Mouse (Mus musculus): ENCODE measurements around the gene Cdk13.

Cdk13 gene

DNA sequence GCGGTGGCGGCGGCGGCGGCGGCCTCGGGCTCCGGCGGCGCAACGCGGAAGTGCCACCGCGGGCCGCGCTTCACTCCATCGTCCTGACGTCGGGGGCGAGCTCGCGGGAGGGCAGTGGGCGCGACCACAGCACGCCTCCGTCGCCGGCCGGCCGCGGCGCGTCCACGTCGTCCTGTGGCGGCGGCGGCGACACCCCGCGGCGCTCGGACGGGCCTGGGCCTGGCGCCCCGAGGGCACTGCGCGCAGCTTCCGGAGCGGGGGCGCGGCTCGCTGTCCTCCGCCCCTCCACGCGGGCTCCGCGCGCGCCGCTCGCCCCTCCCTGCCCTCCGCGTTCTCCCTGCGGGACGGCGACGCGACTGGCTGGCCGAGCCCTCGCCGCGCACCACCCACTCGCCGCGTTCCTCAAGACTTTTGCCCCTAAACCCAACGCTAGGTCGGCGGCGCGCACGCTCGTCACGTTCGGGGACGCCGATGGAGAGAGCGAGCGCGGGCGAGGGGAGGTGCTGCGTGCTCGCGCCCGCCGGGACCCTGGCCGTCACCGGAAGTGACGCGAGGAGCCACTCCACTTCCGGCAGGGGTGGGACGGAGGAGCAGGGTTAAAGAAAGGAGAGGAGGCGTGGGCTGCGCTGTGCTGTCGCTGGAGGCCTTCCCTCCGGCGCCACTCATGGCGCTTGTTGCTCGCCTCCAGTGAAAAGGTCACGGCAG, at the start of gene Cdk13:
Cdk13 (minus strand) TSS at position 189 of the 705 bp plus-strand sequence.
- peak; percentile 51; the same call in 1 of the 2 replicates for TF ChIP-seq GATA4 (IDR thresholded peaks at IDR 0.05; ENCODE audit: insufficient replicate concordance, low read length)

DNA sequence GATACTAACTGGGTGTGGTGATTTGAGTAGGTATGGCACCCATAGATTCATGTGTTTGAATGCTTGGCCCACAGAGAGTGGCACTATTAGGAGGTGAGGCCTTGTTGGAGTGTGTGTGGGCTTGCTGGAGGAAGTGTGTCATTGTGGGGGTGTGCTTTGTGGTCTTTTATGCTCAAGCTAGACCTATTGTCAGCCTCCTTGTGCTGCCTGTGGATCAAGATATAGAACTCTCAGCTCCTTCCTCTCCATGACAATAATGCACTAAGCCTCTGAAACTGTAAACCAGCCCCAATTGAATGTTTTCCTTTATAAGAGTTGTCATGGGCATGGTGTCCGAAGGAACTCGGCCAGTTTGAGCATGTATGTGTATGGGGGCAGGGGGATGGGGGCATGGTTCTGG, 38.4 kb upstream of the Cdk13 start:
- TF ChIP-seq GATA4 (IDR thresholded peaks at IDR 0.05; ENCODE audit: insufficient replicate concordance, low read length) = no peak

DNA sequence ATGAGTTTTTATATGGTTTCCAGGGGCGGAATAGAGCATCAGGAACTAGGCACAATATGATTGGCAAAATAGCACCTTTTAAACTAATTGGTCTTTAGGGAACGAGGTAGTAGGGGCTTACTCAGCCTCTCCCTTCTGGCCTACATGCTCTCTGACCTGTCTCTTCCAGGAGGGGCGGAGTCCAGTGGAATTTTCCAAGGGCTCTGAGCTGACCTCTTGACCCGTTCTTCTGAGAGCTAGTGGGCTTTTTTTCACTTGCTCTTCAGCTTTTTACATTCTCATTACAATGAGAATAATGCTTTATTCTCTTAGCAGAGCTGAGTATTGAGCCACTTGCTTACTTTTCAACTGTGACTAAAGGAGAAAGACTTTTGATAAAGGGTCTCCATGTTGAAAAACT, 37.9 kb upstream of the Cdk13 start:
- no peak for TF ChIP-seq GATA4 (IDR thresholded peaks at IDR 0.05; ENCODE audit: insufficient replicate concordance, low read length)

DNA sequence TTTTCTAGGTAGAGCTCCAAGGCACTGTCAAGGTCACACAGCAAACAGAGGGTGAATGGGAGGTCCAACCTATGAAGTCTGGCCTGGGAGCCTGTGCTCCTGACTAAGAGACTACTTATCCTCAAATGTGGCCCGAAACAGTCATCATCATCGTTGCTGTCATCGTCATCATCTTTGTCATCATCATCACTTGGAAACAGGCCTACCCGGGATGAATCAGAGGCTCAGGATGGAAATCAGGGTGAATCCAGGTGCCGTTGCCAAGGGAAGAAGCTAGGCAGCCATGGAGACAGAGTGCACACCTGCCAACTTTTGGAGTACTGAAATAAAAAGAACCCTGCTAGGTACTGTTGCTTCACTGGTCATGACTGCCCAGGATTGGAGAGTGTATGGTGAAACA, 34.2 kb upstream of the Cdk13 start:
- TF ChIP-seq GATA4 (IDR thresholded peaks at IDR 0.05; ENCODE audit: insufficient replicate concordance, low read length) = no peak

DNA sequence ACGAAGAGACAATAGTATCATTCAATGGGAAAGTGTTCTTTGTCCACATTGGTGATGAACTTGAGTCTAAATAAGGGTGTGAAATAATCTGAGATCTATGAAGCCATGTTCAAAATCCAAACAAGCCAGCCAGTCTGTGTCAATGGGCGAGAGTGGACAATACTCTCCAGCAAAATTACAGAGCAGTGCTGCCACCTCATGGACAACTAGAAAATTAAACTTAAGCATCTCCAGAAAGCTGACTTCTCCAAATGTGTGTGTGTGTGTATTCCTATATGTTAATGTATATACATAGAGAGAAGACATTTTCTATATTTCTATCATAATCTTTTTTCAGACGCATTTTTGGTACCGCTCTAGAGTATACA, 33.6 kb upstream of the Cdk13 start:
- TF ChIP-seq GATA4 (IDR thresholded peaks at IDR 0.05; ENCODE audit: insufficient replicate concordance, low read length) = no peak

DNA sequence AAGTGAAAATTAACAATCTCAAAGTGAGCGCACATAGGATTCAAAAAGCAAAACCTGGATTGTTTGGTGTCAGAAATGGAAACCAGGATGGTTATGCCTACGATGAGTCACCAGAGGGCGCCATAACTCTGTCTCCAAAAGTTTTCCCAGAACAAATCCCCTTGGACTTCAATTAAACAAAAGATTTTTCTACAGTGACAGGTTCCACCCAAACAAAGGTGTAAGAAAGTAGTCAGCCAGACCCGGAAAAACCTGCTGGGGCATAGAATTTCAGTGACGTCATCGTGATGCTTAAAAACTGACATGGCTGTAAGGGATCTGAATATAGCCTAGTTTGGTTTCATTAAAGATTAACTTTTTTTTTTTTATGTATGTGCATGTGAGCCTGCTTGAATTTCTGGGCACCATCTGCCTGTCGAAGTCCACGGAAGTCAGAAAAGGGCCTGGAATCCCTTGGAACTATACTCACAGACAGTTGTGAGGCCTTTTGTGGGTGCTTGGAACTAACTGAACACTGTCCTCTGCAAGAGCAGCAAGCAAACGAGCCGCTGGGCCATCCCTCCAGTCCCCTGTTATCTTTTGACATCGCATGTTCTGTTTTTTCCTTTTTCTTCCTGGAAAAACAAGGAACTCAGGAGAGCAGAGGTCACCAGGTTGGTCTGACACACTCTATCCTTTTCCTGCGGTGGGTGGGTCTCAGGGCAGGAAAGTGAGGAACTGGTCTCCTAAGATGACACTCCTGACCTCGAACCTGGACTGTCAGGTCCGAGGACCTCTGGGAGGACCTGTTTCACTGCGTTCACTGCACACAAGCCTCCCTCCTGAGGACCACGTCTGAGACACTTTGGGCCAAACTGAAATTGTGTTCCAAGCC, 33.0 kb upstream of the Cdk13 start:
- TF ChIP-seq GATA4 (IDR thresholded peaks at IDR 0.05; ENCODE audit: insufficient replicate concordance, low read length) = no peak

DNA sequence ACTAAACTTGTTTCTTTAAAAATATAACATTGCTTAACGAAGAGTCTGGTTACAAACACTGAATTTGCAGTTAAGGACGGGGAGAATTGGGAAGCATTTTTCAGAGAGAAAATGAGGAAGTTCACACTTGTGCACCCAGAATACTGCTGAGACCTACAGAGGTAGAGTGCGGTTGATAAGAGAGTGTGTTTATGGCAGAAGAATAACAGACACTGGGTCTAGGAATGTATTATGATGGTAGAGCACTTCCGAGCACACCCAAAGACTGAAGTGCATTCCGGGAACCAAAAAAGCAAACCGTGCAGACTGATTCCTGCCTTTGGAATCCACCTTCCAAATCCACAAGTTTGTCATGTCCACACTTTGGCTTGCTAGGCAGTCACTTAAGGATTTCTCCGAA, 31.9 kb upstream of the Cdk13 start:
- TF ChIP-seq GATA4 (IDR thresholded peaks at IDR 0.05; ENCODE audit: insufficient replicate concordance, low read length) = no peak

DNA sequence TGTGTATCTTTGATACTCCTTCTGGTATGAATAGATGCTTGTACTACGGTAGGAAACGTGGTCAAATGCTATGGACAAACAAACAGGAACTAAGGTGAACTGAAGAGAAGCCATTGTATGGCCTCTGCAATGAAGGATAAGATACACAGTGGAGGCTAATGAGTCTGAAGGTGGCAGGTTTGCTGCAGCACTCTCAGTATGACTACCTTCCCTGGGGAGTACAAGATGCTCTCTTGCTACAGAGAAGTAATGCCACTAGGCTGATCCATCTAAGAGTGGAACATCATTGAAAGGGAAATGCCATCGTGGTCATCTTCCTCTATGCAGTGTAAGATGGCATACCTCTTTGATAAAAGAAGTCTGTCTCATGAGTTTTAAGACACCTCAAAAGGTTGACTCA, 28.0 kb upstream of the Cdk13 start:
- no peak for TF ChIP-seq GATA4 (IDR thresholded peaks at IDR 0.05; ENCODE audit: insufficient replicate concordance, low read length)

DNA sequence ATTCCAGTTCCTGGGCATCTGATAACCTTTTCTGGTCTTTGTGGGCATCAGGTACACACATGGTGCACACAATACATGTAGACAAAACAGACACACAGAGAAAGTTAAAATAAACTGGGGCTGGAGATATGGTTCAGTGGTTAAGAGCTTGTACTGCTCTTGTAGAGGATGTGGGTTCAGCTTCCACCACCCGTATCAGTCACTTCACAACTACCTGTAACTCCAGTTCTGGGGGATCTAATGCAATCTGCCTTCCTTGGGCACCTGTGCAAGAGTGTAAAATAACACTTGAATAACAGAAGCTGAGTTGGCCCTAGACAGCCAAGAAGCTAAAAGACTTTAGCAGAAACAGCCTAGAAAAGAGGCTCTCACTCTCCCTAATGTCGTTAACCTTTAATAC, 12.3 kb upstream of the Cdk13 start:
- TF ChIP-seq GATA4 (IDR thresholded peaks at IDR 0.05; ENCODE audit: insufficient replicate concordance, low read length) = no peak

DNA sequence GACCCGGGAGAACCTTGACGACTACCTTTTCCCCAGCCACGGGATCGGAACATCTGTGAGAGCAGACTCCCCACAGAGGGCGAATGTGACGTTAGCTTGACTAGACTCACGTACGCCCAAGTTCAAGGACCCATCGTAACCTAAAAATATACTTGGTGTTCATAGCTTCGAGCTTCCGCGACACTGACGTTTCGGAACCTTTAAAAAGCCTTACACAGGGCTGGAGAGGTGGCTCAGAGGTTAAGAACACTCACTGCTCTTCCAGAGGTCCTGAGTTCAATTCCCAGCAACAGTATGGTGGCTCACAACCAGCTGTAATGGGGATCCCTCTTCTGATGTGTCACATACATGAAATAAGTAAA, 698 bp upstream of the Cdk13 start:
- TF ChIP-seq GATA4 (IDR thresholded peaks at IDR 0.05; ENCODE audit: insufficient replicate concordance, low read length) = no peak

DNA sequence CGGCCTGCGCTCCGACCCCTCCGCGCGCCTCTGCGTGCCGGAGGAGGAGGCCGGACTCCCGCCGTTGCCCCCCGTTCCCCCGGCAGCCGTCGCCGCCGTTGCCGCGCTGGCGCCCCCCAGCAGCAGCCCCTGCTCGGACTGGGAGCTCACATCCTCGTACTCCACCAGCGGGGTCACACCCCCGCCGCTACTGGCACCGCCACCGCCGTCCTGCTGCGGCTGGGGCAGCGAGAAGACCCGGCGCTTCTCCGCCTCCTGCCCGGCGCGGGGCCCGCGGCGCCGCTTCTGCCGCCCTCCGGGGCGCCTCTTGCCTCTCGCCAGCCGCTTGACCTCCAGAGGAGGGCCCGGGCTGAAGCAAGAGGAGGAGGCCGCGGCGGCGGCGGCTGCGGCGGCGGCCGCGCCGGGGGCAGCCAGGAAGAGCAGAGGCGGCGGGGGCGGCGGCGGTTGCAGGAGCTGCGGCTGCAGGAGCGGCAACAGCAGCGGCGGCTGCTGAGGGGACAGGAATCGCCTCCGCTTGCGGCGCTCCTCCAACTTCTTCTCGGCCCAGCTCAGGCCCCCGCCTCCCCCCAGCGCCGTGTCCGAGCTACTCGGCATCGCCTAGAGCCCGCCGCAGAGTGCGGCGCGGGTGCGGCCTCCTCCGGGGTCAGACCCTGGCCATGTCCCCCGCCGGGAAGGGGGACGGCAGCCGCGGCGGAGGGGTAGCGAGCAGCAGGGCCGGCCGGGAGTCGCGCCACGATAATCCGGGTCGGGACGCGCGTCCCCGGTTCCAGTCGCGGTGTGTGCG, 647 bp downstream of the Cdk13 start:
- no peak for TF ChIP-seq GATA4 (IDR thresholded peaks at IDR 0.05; ENCODE audit: insufficient replicate concordance, low read length)

DNA sequence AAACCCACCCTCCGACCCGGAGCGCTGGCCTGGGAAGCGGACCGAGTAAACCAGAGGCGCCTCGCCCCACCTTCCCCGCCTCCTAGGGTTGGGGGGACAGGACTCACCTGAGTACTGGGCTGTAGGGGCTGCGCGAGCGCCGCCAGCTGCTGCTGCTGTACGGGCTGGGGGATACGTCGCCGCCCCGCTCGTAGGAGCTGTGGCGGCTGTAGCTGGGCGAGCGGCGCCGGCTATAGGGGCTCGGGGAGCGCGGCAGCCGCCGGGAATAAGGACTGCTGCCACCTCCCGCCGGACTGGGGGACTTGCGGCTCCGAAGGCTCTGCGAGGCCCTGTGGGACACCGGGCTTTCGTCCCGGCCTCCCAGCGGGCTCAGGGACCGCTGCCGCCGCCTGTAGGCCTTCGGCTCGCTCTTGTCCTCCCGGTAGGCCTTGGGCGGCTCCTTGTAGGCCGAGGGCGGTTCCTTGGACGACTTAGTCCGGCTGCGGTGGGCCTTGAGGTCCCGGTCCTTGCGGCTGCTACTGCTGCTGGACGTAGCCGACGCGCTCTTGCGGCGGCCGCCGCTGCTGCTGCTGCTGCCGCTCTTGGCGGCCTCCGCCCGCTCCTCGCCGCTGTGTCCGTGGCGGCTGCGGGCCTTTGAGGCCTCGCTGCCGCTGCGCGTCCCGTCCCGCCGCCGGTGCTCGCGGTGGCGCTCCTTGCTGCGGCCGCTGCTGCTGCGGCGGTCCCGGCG, 1.4 kb downstream of the Cdk13 start:
- no peak for TF ChIP-seq GATA4 (IDR thresholded peaks at IDR 0.05; ENCODE audit: insufficient replicate concordance, low read length)

DNA sequence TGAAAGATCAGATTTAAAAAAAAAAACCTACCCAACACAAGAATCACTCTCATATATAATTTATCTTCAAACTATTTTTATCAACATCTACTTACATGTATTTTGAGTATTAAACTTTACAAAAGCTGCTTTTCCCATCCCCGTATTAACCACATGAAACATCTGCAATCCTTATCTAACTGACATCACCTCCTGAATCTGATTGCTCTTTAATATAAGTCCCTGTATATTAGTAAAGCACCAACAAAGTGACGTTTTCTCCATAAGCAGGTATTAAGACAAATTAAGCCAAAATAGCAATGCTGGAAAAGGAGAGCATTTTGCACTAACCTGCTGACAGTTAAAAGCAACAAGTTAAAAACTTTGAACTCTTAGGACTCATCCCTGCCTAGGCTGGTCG, 2.0 kb downstream of the Cdk13 start:
- no peak for TF ChIP-seq GATA4 (IDR thresholded peaks at IDR 0.05; ENCODE audit: insufficient replicate concordance, low read length)

DNA sequence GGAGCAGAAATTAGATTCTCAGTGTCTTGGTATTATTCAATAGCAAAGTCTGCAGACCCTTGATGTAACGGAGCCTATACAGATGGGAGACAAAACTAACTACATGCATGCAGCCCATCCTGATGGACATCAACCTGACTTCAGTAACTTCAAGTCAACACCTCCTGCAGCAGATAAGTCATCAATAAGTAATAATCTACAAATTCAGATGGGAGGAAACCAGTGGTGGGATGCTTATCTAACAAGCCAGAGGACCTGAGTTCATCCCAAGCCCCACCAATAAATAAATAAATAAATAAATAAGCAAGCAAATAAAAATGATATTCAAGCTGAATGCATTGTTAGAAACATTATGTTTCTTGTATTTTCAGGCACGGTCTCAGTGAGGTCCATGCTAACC, 5.2 kb downstream of the Cdk13 start:
- TF ChIP-seq GATA4 (IDR thresholded peaks at IDR 0.05; ENCODE audit: insufficient replicate concordance, low read length) = no peak

Measured in liver, adult (tissue).